Mouse (Mus musculus): ENCODE measurements around the gene Pkd2l1.

GRCm38 (mm10) chr19:44135072-44135959, 56.9 kb downstream of the Pkd2l1 start, which contains the start of gene Cwf19l1:
- TF ChIP-seq CTCF (IDR thresholded peaks at IDR 0.05; ENCODE audit: control insufficient read depth, insufficient read depth, insufficient read length) (no peak), MYOG (IDR thresholded peaks at IDR 0.05; ENCODE audit: control insufficient read depth, extremely low read depth, insufficient read length) (no peak), FOSL1 (IDR thresholded peaks at IDR 0.05; ENCODE audit: insufficient read depth, low read length, poor library complexity, severe bottlenecking) (no peak), MYOD1 (IDR thresholded peaks at IDR 0.05; ENCODE audit: control insufficient read depth, insufficient read length, low read depth) (no peak), USF1 (IDR thresholded peaks at IDR 0.05; ENCODE audit: low read depth) (no peak), CEBPB (IDR thresholded peaks at IDR 0.05; ENCODE audit: low read depth) (no peak)
